Mouse (Mus musculus) embryonic facial prominence, embryonic 11.5 days (tissue): ENCODE measurements around the gene Gstt2. TPM values are rescaled to one million over a fixed set of nuclear protein-coding genes. Genes with fewer than 3 reads are reported as not detected.

Experiments
- ATAC-seq: fragments of 200-750 bp; cut with Nextera tagmentation; replicated peaks from 2 replicates; pipeline ENCODE4 v1.8.0; 2017; ENCODE audit warnings: low read depth; ENCODE audit not compliant: insufficient number of reproducible peaks, low FRiP score, low TSS enrichment
- DNase-seq: peaks from one replicate; pipeline ENCODE4 v3.0.0-alpha.2; 2015; ENCODE audit warnings: low spot score
- H3K27ac ChIP-seq: fragments of 300-500 bp; sonication (generic); replicated peaks from 2 replicates; pipeline ENCODE4 v1.5.1; 2014; ENCODE audit warnings: mild to moderate bottlenecking, low read depth, low read length, control low read depth
- H3K27me3 ChIP-seq: fragments of 300-500 bp; sonication (generic); 2 replicates; pipeline ENCODE4 v1.6.1; 2014; ENCODE audit warnings: mild to moderate bottlenecking, low read length, moderate library complexity, mixed read lengths; ENCODE audit not compliant: control insufficient read depth, insufficient read depth
- H3K36me3 ChIP-seq: fragments of 300-500 bp; sonication (generic); replicated peaks from 2 replicates; pipeline ENCODE4 v1.6.1; 2014; ENCODE audit warnings: low read depth, mild to moderate bottlenecking, low read length, moderate library complexity, mixed read lengths; ENCODE audit not compliant: control insufficient read depth, insufficient read depth
- H3K4me1 ChIP-seq: fragments of 300-500 bp; sonication (generic); 2 replicates; pipeline ENCODE4 v1.6.1; 2014; ENCODE audit warnings: low read length, mixed read lengths; ENCODE audit not compliant: control insufficient read depth, insufficient read depth
- H3K4me2 ChIP-seq: fragments of 300-500 bp; sonication (generic); 2 replicates; pipeline ENCODE4 v1.6.1; 2014; ENCODE audit warnings: low read depth, mild to moderate bottlenecking, control low read depth, low read length, moderate library complexity
- H3K4me3 ChIP-seq: fragments of 300-500 bp; sonication (generic); 2 replicates; pipeline ENCODE4 v1.5.1; 2014; ENCODE audit warnings: low read depth, low read length, control low read depth
- H3K9ac ChIP-seq: fragments of 300-500 bp; sonication (generic); replicated peaks from 2 replicates; pipeline ENCODE4 v1.6.1; 2014; ENCODE audit warnings: mild to moderate bottlenecking, control low read depth, low read length
- H3K9me3 ChIP-seq: fragments of 300-500 bp; sonication (generic); replicated peaks from 2 replicates; pipeline ENCODE4 v1.6.1; 2016; ENCODE audit warnings: mild to moderate bottlenecking, low read length, inconsistent platforms, mixed read lengths; ENCODE audit not compliant: control insufficient read depth
- WGBS: fragments of 180-500 bp; shearing (Covaris S2); extraction: QIAGEN DNeasy Blood & Tissue Kit; methylation state at CpG from one replicate; pipeline ENCODE4 v1.1.7; 2014; 5-methylcytosine and 5-hydroxymethylcytosine counted together
- polyA plus RNA-seq: library from polyadenylated mRNA; unstranded; fragments of >200 nt; fragmentation: Nextera tagmentation; extraction: Ambion mirVana; gene quantifications from 2 replicates; pipeline ENCODE4 v1.2.1, GENCODE M21; 2014

Gene Gstt2
- 8.8 and 12.7 TPM in 2 replicates for polyA plus RNA-seq

DNA sequence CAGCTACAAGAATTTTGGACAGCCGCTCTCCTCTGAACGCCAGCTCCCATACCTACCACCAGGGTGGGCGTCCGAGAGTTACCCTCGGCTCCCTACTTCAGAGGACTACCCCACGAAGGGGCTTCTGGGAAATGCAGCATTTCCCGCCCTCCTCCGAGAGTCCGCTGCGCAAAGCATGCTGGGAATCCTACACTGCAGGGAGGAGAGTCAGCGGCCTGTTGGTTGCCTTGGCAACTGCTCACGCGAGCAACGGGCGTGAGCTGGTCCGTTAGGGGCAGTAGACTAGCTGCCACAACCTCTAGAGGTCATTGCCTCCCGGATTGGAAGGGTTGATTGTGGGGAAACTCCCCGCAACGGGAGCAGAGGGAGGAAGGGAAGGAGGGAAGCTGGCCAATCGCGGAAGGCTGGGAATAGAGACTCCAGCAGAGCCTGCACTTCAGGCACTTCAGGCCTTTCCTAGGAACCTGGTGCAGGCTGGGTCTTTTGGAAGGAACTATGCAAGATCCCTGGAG, at the start of gene Gstt2:
Gene Gstt2, minus strand, starts transcription at position 177 of the 512 bp plus-strand sequence.
- H3K4me3 ChIP-seq = peak within 1 kb of the TSS; percentile 24
- peaks cover 3% of the 10 kb centered on the region for H3K27me3 ChIP-seq
- H3K9me3 ChIP-seq = no peaks in the 10 kb centered on the region
- peak within 1 kb of the TSS; percentile 64 for H3K27ac ChIP-seq
- H3K4me1 ChIP-seq = peaks cover 3% of the 10 kb centered on the region
- peak within 1 kb of the TSS; percentile 68 for H3K9ac ChIP-seq
- peak within 1 kb of the TSS; percentile 74 for H3K4me2 ChIP-seq
- ATAC-seq = peak; percentile 84
- WGBS = 0% methylated on average over 21 of the region's 21 CpGs
- H3K36me3 ChIP-seq = no peaks in the 10 kb centered on the region
- DNase-seq = peak; percentile 98

DNA sequence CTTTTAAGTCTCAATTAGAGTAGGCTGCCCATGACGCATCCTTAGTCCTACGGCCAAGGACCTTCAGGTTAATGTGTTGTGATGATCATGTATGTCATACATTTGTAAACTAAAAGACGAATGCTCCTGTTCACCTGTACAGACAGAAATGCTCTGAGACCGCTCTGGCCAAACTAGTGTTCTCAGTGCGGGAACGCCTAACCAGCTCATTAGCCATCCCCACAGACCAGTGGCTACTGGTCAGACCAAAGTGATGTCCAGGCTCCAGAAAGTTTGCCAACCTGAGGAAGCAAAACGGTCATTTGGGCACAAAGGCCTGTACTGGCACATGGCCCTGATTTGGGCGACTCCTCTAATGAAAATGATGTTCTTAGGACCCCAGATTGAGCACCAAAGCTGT, 47.5 kb upstream of the Gstt2 start:
- WGBS = 93% methylated on average over 8 of the region's 8 CpGs

DNA sequence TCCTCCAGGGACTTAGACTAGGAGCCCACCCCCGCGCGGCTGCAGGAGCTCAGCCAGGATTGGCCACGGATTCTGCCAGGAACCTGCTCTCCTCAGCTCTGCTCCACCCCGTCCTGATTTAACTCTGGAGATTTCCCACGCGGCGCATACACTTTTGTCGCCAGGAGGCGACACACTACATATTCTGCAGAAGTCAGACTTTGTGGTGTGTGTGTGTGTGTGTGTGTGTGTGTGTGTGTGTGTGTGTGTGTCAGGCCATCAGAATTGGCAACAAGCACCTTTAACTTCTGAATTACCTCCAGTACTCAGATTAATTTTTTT, 46.0 kb upstream of the Gstt2 start:
- under 1% methylated on average over 10 of the region's 10 CpGs for WGBS
- Histone ChIP-seq H3K9me3 (no peaks in the 10 kb centered on the region), H3K36me3 (no peaks in the 10 kb centered on the region), H3K9ac (no peak overlapping the region; the same call in 1 of the 2 replicates), H3K4me1 (no peaks in the 10 kb centered on the region; the same call in 1 of the 2 replicates), H3K27ac (no peak overlapping the region), H3K27me3 (no peaks in the 10 kb centered on the region), H3K4me3 (no peak overlapping the region), H3K4me2 (no peak overlapping the region)
- ATAC-seq (peak; percentile 76), DNase-seq (peak; percentile 83)

More for the DNA sequence above, 47.5 kb upstream of the Gstt2 start:
- no peak overlapping the region for H3K27ac ChIP-seq
- H3K9me3 ChIP-seq = no peaks in the 10 kb centered on the region
- DNase-seq (no peak), ATAC-seq (no peak)
- no peaks in the 10 kb centered on the region for H3K27me3 ChIP-seq
- no peak overlapping the region for H3K4me2 ChIP-seq
- H3K9ac ChIP-seq = no peak overlapping the region
- H3K36me3 ChIP-seq = no peaks in the 10 kb centered on the region
- H3K4me1 ChIP-seq = peaks cover 6% of the 10 kb centered on the region
- no peak overlapping the region for H3K4me3 ChIP-seq

DNA sequence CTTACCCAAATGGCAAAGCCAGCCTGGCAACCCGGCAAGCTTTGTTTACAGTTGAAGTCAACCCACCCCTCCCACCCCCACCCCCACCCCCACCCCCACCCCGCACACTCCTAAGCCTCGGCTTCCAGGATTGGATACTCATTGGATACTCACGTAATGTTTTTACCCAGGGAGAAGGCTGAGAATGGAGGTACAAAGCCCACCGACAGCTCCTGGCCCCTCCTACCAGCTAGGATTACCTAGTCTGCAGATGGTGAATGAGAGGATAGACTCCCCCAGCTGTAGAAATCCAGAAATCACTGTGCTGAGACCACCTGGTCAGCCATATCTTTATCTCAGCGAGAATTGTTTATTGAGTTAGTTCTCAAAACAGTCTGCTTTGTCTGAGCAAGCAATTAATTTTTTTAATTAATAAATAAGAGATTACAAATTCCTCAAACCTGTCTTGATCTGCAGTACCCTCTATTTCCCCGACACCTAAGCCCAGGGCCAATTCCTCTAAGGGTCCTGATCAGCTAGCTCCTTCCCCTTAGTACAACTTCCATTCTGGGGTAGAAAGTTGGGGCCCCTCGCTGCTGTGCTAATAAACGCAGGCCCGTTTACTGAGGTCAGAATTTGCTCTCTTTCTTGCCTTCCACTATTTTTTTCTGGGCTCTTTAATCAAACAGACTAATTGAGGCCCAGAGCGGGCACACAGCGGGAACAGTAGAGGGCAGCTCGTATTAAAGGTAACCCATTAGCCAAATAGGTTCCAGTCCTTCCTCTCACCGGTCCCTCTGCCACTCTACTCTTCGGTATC, 45.4 kb upstream of the Gstt2 start:
- Histone ChIP-seq H3K36me3 (no peaks in the 10 kb centered on the region), H3K27ac (0 out of 2 replicates have a peak overlapping the region, but pooled peaks have one; percentile 28), H3K9ac (no peak overlapping the region; the same call in 1 of the 2 replicates), H3K4me1 (no peaks in the 10 kb centered on the region; the same call in 1 of the 2 replicates), H3K4me3 (no peak overlapping the region), H3K4me2 (no peak overlapping the region), H3K9me3 (no peaks in the 10 kb centered on the region), H3K27me3 (no peaks in the 10 kb centered on the region)
- ATAC-seq (peak; percentile 66), DNase-seq (peak; percentile 69)
- 4% methylated on average over 15 of the region's 15 CpGs for WGBS

GRCm38 (mm10) chr10:75881578-75882432, 44.6 kb upstream of the Gstt2 start:
- no peak overlapping the region for H3K4me2 ChIP-seq
- ATAC-seq = peak; percentile 25; the same call in 1 of the 2 replicates

GRCm38 (mm10) chr10:75880771-75881577, 43.8 kb upstream of the Gstt2 start:
- no peak for DNase-seq
- H3K9ac ChIP-seq = no peak overlapping the region; the same call in 1 of the 2 replicates
- 47% methylated on average over 6 of the region's 6 CpGs for WGBS

More at GRCm38 (mm10) chr10:75881578-75882432, 44.6 kb upstream of the Gstt2 start:
- H3K4me1 ChIP-seq = no peaks in the 10 kb centered on the region; the same call in 1 of the 2 replicates
- peak overlapping the region; percentile 28; the same call in 1 of the 2 replicates for H3K27ac ChIP-seq
- no peak for DNase-seq
- H3K36me3 ChIP-seq = no peaks in the 10 kb centered on the region
- H3K4me3 ChIP-seq = no peak overlapping the region
- H3K9ac ChIP-seq = no peak overlapping the region; the same call in 1 of the 2 replicates
- 10% methylated on average over 20 of the region's 20 CpGs for WGBS
- H3K27me3 ChIP-seq = no peaks in the 10 kb centered on the region
- H3K9me3 ChIP-seq = no peaks in the 10 kb centered on the region

GRCm38 (mm10) chr10:75880351-75880750, 43.1 kb upstream of the Gstt2 start:
- Histone ChIP-seq H3K9me3 (no peaks in the 10 kb centered on the region), H3K9ac (no peak overlapping the region), H3K36me3 (no peaks in the 10 kb centered on the region), H3K4me2 (no peak overlapping the region), H3K4me3 (no peak overlapping the region), H3K27ac (no peak overlapping the region), H3K4me1 (no peaks in the 10 kb centered on the region; the same call in 1 of the 2 replicates), H3K27me3 (no peaks in the 10 kb centered on the region)
- WGBS = 94% methylated on average over 10 of the region's 10 CpGs
- ATAC-seq (no peak), DNase-seq (no peak)

More at GRCm38 (mm10) chr10:75880771-75881577, 43.8 kb upstream of the Gstt2 start:
- Histone ChIP-seq H3K27ac (no peak overlapping the region), H3K4me3 (no peak overlapping the region), H3K4me2 (no peak overlapping the region), H3K9me3 (no peaks in the 10 kb centered on the region), H3K4me1 (no peaks in the 10 kb centered on the region; the same call in 1 of the 2 replicates), H3K27me3 (no peaks in the 10 kb centered on the region), H3K36me3 (no peaks in the 10 kb centered on the region)
- no peak for ATAC-seq
